Mouse (Mus musculus) embryonic facial prominence, embryonic 14.5 days (tissue): ENCODE data around the gene Esr2. TPM values are rescaled to one million over a fixed set of nuclear protein-coding genes. Genes with fewer than 3 reads are reported as not detected.
A peak's percentile ranks its signal among the peaks of the same experiment; 100 is the strongest.

Experiments used
- ATAC-seq: fragments of 200-750 bp; cut with Nextera tagmentation; 2 replicates; pipeline ENCODE4 v1.8.0; 2017; ENCODE audit warnings: low read depth, moderate number of reproducible peaks, moderate TSS enrichment
- DNase-seq: peaks from one replicate; pipeline ENCODE4 v3.0.0-alpha.2; 2015; ENCODE audit warnings: low spot score
- H3K27ac ChIP-seq: fragments of 300-500 bp; sonication (generic); replicated peaks from 2 replicates; pipeline ENCODE4 v1.5.1; 2014; ENCODE audit warnings: low read depth, mild to moderate bottlenecking, low read length, moderate library complexity
- H3K27me3 ChIP-seq: fragments of 300-500 bp; sonication (generic); replicated peaks from 2 replicates; pipeline ENCODE4 v1.6.1; 2014; ENCODE audit warnings: low read length; ENCODE audit not compliant: control insufficient read depth, insufficient read depth
- H3K36me3 ChIP-seq: fragments of 300-500 bp; sonication (generic); 2 replicates; pipeline ENCODE4 v1.6.1; 2014; ENCODE audit warnings: low read length, mixed read lengths; ENCODE audit not compliant: control insufficient read depth, insufficient read depth
- H3K4me1 ChIP-seq: fragments of 300-500 bp; sonication (generic); 2 replicates; pipeline ENCODE4 v1.6.1; 2014; ENCODE audit warnings: antibody characterized with exemption, low read length; ENCODE audit not compliant: control insufficient read depth, insufficient read depth
- H3K4me2 ChIP-seq: fragments of 300-500 bp; sonication (generic); 2 replicates; pipeline ENCODE4 v1.6.1; 2014; ENCODE audit warnings: low read depth, mild to moderate bottlenecking, low read length, moderate library complexity, mixed read lengths
- H3K4me3 ChIP-seq: fragments of 300-500 bp; sonication (generic); 2 replicates; pipeline ENCODE4 v1.5.1; 2014; ENCODE audit warnings: low read depth, mild to moderate bottlenecking, low read length
- H3K9ac ChIP-seq: fragments of 300-500 bp; sonication (generic); 2 replicates; pipeline ENCODE4 v1.6.1; 2014; ENCODE audit warnings: low read depth, mild to moderate bottlenecking, low read length, moderate library complexity, mixed read lengths
- H3K9me3 ChIP-seq: fragments of 300-500 bp; sonication (generic); 2 replicates; pipeline ENCODE4 v1.6.1; 2016; ENCODE audit warnings: low read length; ENCODE audit not compliant: control insufficient read depth
- WGBS: fragments of 180-500 bp; shearing (Covaris S2); extraction: QIAGEN DNeasy Blood & Tissue Kit; methylation state at CpG from one replicate; pipeline ENCODE4 v1.1.7; 2014; 5-methylcytosine and 5-hydroxymethylcytosine counted together
- polyA plus RNA-seq: library from polyadenylated mRNA; unstranded; fragments of >200 nt; fragmentation: Nextera tagmentation; extraction: Ambion mirVana; gene quantifications from 2 replicates; pipeline ENCODE4 v1.2.1, GENCODE M21; 2014

Esr2 gene
- polyA plus RNA-seq, 1 experiment from 2014 or later, result not detected

DNA sequence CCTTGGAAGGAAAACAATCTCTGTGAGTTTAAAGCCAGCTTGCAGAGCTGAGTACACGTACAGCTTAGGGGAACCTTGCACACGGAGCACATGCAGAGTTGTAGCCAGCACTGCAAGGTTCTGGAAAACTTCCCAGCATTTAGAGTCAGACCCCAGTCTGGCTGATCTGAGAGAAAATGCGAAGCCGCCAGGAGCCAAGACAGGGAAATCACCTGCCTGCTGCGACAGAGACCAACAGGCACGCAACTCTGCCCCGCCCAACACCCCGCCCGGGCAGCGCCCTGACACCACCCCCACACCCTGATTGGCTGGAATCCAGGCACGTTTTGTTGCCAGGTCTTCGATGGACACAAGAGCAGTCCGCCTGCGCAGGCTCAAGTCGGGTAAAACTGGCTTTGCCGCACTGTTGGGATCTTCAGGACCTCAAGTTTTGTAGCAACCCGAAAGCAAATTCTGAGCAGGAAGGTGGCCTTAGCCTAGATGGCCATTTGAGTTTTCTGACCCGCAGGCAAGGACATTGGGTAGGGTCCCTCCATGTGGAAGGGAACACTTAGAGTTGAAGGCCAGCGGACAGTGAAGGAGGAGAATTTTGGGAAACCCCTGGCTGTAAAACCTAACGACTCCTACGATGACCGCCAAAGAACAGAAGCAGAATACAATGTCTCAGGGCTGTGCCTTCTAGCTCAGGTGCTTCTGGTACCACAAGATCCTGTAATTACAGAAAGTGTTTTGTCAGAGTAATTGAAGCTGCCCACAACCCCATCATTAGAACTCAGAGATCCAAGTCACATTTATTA, 19.1 kb upstream of the Esr2 start:
- no peaks in the 10 kb centered on the region for H3K36me3 ChIP-seq
- H3K4me1 ChIP-seq, result no peaks in the 10 kb centered on the region
- ATAC-seq, result peak; percentile 88
- peak; percentile 90 for DNase-seq
- H3K9ac ChIP-seq, result peak overlapping the region; percentile 52
- H3K27me3 ChIP-seq, result no peaks in the 10 kb centered on the region
- no peaks in the 10 kb centered on the region for H3K9me3 ChIP-seq
- peak overlapping the region; percentile 40 for H3K4me3 ChIP-seq
- H3K27ac ChIP-seq, result peak overlapping the region; percentile 53; the same call in 1 of the 2 replicates
- H3K4me2 ChIP-seq, result peak overlapping the region; percentile 93
- WGBS, result 0% methylated on average over 22 of the region's 22 CpGs

DNA sequence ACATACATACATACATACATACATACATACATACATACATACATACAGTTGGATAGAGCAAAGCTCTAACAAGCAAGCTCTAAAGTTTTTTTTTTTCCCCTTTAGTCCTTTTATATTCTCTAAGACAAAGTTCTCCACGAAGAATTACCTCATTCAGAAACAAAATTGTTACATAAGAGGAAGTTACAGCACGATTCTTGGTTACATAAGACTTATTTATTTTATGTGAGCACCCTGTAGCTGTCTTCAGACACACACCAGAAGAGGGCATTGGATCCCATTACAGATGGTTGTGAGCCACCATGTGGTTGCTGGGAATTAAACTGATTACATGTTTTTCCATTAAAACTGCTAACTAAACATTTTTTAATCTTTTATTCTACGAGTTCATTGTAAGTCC, 17.5 kb upstream of the Esr2 start:
- no peak for DNase-seq
- H3K4me2 ChIP-seq, result no peak overlapping the region
- no peaks in the 10 kb centered on the region for H3K4me1 ChIP-seq
- no peaks in the 10 kb centered on the region for H3K27me3 ChIP-seq
- no peak overlapping the region for H3K27ac ChIP-seq
- H3K4me3 ChIP-seq, result no peak overlapping the region
- no peak overlapping the region for H3K9ac ChIP-seq
- WGBS, result 59% methylated on average over 3 of the region's 3 CpGs
- no peak for ATAC-seq
- no peaks in the 10 kb centered on the region for H3K9me3 ChIP-seq
- H3K36me3 ChIP-seq, result no peaks in the 10 kb centered on the region

- ATAC-seq (peak; percentile 42; the same call in 1 of the 2 replicates), DNase-seq (peak; percentile 86)
- Histone ChIP-seq H3K4me1 (no peaks in the 10 kb centered on the region), H3K36me3 (no peaks in the 10 kb centered on the region), H3K4me3 (no peak overlapping the region), H3K9me3 (no peaks in the 10 kb centered on the region), H3K4me2 (no peak overlapping the region), H3K27ac (no peak overlapping the region), H3K27me3 (no peaks in the 10 kb centered on the region), H3K9ac (no peak overlapping the region)
- 43% methylated on average over 11 of the region's 11 CpGs for WGBS
Measured at GRCm38 (mm10) chr12:76190940-76191339, 13.9 kb upstream of the Esr2 start.

- DNase-seq, result peak; percentile 52
- H3K9ac ChIP-seq, result no peak overlapping the region
- no peaks in the 10 kb centered on the region for H3K36me3 ChIP-seq
- H3K4me3 ChIP-seq, result no peak overlapping the region
- H3K4me2 ChIP-seq, result no peak overlapping the region
- H3K27ac ChIP-seq, result no peak overlapping the region
- H3K27me3 ChIP-seq, result no peaks in the 10 kb centered on the region
- peak; percentile 65; the same call in 1 of the 2 replicates for ATAC-seq
- no peaks in the 10 kb centered on the region for H3K4me1 ChIP-seq
- H3K9me3 ChIP-seq, result no peaks in the 10 kb centered on the region
- 37% methylated on average over 8 of the region's 8 CpGs for WGBS
Measured at GRCm38 (mm10) chr12:76187849-76188248, 10.8 kb upstream of the Esr2 start.

- DNase-seq (no peak), ATAC-seq (no peak)
Measured at GRCm38 (mm10) chr12:76186473-76186872, 9.4 kb upstream of the Esr2 start.

DNA sequence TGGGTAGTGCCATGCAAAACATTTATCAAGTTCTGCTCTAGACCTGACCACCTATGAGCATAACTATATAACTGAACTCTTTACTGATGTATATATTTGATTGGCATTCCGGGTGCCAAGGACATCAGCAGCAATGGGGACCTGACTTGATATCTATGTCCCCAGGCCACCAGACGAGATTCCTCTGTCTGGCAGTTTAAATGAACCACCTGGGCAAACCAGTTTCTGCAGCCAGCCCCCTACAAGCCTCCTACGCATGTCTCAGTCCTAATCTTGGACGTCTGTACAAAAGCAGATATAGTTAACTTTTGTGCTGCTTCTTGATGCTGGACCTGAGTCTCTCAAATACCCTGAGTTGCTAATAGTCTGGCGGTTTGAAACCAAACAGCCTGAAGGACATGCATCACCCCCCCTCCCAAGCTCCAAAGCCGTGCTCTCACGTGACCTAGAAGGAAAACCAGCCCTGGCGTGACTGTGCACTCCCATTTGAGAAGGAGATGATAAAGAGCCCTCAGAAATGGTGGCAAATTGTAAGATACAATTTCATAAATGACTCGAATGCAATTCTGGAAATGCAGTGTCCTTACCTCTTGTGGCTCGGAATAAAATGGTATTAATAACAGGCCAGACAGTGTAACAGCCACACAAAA, 8.2 kb upstream of the Esr2 start:
- no peak for DNase-seq
- H3K4me3 ChIP-seq, result no peak overlapping the region
- 62% methylated on average over 10 of the region's 10 CpGs for WGBS
- no peaks in the 10 kb centered on the region for H3K27me3 ChIP-seq
- H3K36me3 ChIP-seq, result no peaks in the 10 kb centered on the region
- H3K4me1 ChIP-seq, result no peaks in the 10 kb centered on the region
- H3K9me3 ChIP-seq, result no peaks in the 10 kb centered on the region
- H3K9ac ChIP-seq, result no peak overlapping the region
- H3K4me2 ChIP-seq, result no peak overlapping the region
- ATAC-seq, result 0 out of 2 replicates have a peak, but pooled peaks have one; percentile 30
- H3K27ac ChIP-seq, result no peak overlapping the region

More at GRCm38 (mm10) chr12:76186473-76186872, 9.4 kb upstream of the Esr2 start:
- no peak overlapping the region for H3K4me2 ChIP-seq
- H3K4me1 ChIP-seq, result no peaks in the 10 kb centered on the region
- WGBS, result 94% methylated on average over 1 of the region's 1 CpGs
- no peaks in the 10 kb centered on the region for H3K36me3 ChIP-seq
- H3K9ac ChIP-seq, result no peak overlapping the region
- no peak overlapping the region for H3K27ac ChIP-seq
- H3K4me3 ChIP-seq, result no peak overlapping the region
- H3K9me3 ChIP-seq, result no peaks in the 10 kb centered on the region
- no peaks in the 10 kb centered on the region for H3K27me3 ChIP-seq

DNA sequence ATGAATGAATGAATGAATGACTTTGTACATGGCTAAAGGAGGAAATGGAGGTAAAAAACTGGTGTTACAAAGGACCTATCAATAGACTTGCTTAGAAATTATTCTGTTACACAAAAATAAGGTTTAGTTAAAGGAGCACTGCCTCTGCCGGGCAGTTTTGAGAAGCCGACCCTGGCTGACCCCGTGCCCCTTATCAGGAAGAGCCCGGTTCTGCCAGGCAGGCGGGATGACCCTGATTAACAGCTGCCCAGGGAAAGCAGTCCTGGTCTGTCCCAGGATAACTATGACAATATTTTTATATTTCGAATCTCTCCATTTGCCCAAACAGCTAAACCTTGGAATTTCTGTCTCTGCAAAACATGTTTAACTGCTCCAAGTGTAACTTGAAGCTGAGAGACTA, 7.2 kb upstream of the Esr2 start:
- DNase-seq (no peak), ATAC-seq (no peak)
- Histone ChIP-seq H3K9ac (no peak overlapping the region), H3K27ac (no peak overlapping the region), H3K9me3 (no peaks in the 10 kb centered on the region), H3K36me3 (no peaks in the 10 kb centered on the region), H3K4me2 (no peak overlapping the region), H3K4me3 (no peak overlapping the region), H3K4me1 (no peaks in the 10 kb centered on the region), H3K27me3 (no peaks in the 10 kb centered on the region)
- 51% methylated on average over 6 of the region's 6 CpGs for WGBS

GRCm38 (mm10) chr12:76182831-76183230, 5.8 kb upstream of the Esr2 start:
- WGBS, result 89% methylated on average over 6 of the region's 6 CpGs
- H3K36me3 ChIP-seq, result no peaks in the 10 kb centered on the region
- no peak for ATAC-seq

More at GRCm38 (mm10) chr12:76182831-76183230, 5.8 kb upstream of the Esr2 start:
- H3K4me2 ChIP-seq, result no peak overlapping the region
- H3K27ac ChIP-seq, result no peak overlapping the region
- H3K27me3 ChIP-seq, result no peaks in the 10 kb centered on the region
- no peak for DNase-seq
- no peak overlapping the region for H3K4me3 ChIP-seq
- H3K9me3 ChIP-seq, result no peaks in the 10 kb centered on the region
- H3K9ac ChIP-seq, result no peak overlapping the region
- no peaks in the 10 kb centered on the region for H3K4me1 ChIP-seq
